Mouse (Mus musculus) 3134 (cell line): Measurements from ENCODE around the gene Megf6.

Source experiments
- DNase-seq: peaks from one replicate; pipeline ENCODE4 v3.0.0-alpha.2; 2011; ENCODE audit warnings: low spot score; ENCODE audit not compliant: insufficient read length; ENCODE audit errors: extremely low read depth

The Megf6 gene

DNA sequence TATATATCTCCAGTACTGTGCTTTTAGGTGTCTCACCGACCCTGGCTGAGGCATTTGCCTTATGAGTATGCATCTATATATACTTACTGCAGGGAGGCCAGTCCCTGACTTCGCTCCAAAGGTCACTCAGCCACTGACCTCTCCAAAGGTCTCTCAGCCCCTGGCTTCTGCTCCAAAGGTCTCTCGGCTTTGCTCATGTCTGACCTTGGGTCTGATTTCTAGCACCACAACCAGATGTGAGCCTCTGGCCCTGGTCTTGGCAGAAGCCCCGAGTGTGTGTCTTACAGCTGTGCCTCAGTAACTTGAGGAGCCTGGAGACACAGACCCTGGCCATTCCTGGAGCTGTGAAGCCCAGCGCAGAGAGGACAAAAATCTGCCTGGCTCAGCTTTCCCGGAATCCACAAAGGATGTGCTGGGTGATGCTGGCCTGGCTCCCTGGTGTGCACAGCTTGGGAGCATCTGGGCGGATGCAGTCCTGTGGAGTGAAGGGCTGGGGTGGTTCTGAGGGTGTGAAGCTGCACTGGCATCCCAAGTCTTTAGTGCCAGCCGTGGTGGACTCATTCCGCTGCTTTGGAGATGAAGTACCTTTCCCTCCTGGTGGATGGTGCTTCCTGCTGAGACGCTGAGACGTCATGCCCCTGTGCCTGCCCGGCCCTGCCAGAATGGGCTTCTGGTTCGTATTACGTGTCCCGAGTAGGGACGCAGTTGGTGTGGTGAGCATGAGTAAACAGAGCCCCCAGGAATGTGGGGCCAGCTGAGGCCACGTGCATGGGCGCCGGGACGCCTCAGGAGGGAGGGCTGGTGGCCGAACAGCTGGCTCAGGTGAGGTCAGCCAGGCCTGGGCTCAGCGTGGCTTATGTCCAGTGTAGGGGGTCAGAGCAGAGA lies 76.9 kb downstream of the Megf6 start:
- DNase-seq: no peak

- DNase-seq: peak; percentile 86
These were observed 77.7 kb downstream of the Megf6 start for GRCm38 (mm10) chr4:154248092-154248805.

GRCm38 (mm10) chr4:154249316-154249715 lies 78.8 kb downstream of the Megf6 start:
- DNase-seq: peak; percentile 54

DNA sequence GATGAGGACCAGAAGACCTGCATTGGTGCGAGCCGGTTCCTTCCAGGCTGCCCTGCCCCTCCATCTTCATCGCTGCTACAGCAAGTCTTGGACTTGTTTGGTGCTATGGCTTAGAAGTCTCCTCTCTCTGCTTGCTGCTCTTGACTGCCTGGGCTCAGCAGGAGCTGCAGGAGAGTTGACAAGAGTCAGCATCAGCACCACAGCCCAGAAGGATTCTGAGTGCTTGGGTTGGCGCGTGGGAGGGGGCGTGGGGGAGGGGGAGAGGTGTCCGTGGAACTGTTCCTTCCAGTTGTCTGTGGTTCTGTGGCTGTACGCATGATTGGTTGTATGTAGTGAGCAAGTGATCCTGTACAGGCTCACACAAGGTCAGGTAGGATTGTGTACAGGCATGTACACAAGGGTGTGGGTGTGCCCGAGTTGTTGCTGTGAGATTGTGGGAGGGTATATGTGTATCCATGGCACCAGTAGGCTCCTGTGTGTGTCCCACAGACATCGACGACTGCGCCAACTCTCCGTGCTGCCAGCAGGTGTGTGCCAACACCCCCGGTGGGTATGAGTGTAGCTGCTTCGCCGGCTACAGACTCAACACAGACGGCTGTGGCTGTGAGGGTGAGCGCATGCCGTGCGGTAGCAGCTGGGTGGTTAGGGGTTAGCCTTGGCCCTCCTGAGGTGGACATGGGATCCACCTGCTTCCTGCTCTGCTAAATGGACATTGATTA lies 82.2 kb downstream of the Megf6 start:
- no peak for DNase-seq

- DNase-seq: no peak
These were observed 90.2 kb downstream of the Megf6 start for GRCm38 (mm10) chr4:154260755-154261154.

- DNase-seq: no peak
These were observed 91.5 kb downstream of the Megf6 start for GRCm38 (mm10) chr4:154262071-154262470.

- no peak for DNase-seq
These were observed 97.0 kb downstream of the Megf6 start for GRCm38 (mm10) chr4:154267511-154267910.

DNA sequence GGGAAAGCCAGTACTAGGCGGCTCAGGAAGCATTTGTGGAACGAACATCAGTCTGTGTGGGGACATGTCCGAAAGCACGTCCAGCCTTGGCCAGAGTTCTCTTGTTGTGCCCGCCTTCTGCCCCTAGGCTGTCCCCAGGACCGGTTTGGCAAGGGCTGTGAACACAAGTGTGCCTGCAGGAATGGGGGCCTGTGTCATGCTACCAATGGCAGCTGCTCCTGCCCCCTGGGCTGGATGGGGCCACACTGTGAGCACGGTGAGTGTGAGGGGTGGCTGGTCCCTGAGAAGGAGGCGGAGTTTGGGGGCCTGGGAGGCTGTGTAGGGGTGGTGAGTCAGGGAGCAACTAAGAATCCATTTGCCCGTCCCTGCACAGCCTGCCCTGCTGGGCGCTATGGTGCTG lies 99.0 kb downstream of the Megf6 start:
- DNase-seq: no peak

DNA sequence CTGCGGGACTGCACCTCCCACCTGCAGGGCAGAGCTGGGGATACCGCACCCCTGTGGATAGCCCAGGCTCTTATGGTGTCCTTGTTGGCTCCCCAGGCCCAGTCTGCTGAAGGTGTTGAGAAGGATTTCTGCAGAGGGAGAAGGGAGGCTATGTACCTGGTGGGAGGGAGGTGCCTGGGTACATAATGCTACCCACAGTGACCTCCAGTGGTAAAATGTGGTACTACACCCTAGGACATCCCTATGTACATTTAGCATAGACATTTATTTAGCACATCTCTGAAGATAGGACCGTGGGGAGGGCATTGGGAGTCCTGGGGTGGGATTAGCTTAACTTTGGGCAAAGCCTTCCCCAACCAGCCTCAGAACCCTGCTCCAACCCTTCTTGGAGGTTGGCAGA lies 102.5 kb downstream of the Megf6 start:
- DNase-seq: peak; percentile 28

GRCm38 (mm10) chr4:154279481-154279880 lies 109.0 kb downstream of the Megf6 start:
- no peak for DNase-seq

DNA sequence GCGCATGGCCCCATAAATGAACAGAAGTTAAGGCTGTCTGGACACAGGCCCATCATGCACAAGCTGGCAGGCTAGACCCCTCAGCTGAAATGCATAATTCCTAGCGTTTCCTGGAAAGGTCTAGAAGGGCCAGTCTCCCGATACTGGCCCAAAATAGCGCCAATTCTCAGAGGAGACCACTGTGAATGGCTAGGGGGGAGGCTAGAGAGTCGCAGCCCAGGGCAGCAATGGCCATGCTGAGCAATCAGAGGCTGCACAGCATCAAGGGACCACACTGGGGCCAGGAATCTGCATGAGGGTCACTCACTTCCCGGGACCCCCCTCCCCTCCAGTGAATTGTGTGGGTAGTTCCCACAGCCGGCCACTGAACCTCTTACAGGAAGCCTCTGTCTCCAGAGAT lies 113.1 kb downstream of the Megf6 start:
- DNase-seq: no peak

DNA sequence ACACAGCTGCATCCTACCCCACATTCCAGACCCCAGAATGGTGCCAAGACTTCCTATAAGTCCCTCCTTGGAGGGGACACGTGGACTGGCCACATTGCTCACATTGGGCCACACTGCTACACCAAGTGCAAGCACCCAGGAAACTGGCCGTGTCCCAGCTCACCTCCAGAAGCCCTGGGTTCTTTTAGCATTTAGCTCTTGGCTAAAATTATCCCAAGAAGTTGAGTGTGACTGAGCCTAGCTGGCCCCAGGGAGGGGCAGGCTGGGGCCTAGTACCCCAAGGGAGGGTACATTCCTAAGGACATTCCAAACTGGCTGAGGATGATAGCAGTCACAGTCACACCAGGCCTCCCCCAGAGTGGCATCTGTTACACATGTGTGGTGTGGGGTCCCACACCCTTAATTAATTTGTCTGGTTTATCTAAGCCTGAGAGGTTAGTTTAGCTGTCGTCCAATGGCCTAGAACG lies 123.2 kb downstream of the Megf6 start:
- no peak for DNase-seq

- DNase-seq: no peak
These were observed 123.8 kb downstream of the Megf6 start for GRCm38 (mm10) chr4:154294262-154294731.

- no peak for DNase-seq
These were observed 127.2 kb downstream of the Megf6 start for GRCm38 (mm10) chr4:154297761-154298160.

- no peak for DNase-seq
These were observed 129.2 kb downstream of the Megf6 start for GRCm38 (mm10) chr4:154299541-154300271.

- peak; percentile 36 for DNase-seq
These were observed 130.9 kb downstream of the Megf6 start, which contains the start of gene Arhgef16 for GRCm38 (mm10) chr4:154301466-154301881. Arhgef16 (minus strand) TSS chr4:154301676.

DNA sequence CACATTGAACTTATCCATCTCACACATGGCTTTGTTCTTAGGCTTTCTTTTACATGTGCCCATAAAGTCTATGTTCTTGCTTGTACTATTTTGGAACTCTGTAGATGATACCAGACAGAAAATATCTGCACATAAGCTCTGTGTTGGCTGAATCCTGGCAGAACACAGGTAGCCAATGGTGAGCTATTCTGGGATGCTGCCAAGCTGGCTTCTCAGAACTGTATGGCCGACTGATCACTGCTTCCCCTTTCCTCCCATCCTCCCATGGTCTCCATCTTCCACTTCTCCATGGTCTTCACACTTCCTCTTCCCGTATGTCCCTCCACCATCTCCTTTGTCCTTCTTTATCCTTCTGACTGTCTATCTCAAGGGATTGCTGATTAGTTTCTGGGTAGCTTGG lies 138.6 kb downstream of the Megf6 start:
- no peak for DNase-seq

DNA sequence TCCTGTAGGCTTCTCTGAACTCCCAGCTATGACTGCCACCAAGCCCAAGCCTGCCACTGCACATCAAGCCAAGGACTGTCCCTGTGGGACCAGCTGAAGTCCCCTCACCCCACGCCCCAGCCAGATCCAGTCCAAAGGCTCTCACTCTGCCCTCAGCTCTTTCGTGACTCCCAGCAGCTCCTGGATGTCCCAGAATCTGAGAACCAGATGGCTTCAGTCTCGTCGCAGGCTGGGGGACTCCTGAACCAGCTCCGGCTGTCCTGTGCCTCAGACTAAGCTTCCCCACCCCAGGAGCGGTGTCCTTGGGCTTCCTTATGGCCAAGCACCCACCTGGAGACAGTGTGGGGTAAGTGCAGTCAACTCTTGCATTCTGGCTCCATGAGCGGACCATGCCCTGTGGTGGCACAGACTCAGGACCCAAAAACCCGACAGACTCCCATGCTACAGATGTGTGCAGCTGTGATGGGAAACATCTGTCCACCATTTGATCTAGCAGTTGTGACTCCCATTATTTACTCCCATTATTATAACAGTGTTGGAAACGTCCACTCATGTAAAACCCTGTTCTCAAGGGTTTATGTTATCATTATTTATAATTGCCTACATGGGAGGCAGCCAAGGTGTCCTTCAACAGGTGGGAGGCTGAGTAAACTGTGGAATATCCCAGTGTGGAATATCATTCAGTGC lies 140.2 kb downstream of the Megf6 start:
- no peak for DNase-seq

DNA sequence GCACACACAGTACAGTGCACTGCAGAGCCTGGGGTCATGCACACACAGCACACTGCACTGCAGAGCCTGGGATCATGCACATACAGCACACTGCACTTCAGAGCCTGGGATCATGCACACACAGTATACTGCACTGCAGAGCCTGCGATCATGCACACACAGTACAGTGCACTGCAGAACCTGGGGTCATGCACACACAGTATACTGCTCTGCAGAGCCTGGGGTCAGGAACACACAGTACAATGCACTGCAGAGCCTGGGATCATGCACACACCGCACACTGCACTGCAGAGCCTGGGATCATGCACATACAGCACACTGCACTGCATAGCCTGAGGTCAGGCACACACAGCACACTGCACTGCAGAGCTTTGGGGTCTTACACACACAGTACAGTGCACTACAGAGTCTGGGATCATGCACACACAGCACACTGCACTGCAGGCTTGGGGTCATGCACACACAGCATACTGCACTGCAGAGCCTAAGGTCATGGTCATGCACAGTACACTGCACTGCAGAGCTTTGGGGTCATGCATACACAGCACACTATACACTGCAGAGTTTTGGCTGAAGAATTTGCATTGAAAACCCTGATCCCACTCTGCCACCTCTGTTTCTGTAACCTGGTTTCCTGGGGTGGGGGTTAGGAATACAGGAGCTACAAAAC lies 141.7 kb downstream of the Megf6 start:
- no peak for DNase-seq
